Mouse (Mus musculus): ENCODE measurements around the gene Tdgf1.

Gene Tdgf1

GRCm38 (mm10) chr9:110945926-110946325 lies at the start of gene Tdgf1:
Gene Tdgf1 (minus strand): TSS chr9:110946158.
- DNase-seq (ENCODE audit: inconsistent age in 2 of 2, low spot score in 1 of 2), result no peak

- peak; percentile 84 to 90 for DNase-seq (ENCODE audit: inconsistent age in 2 of 2, low spot score in 1 of 2)
Observed at GRCm38 (mm10) chr9:110994716-110995172, 48.8 kb upstream of the Tdgf1 start.

- DNase-seq (ENCODE audit: inconsistent age in 2 of 2, low spot score in 1 of 2), result no peak
Observed at GRCm38 (mm10) chr9:110993281-110993709, 47.3 kb upstream of the Tdgf1 start.

- DNase-seq (ENCODE audit: inconsistent age in 2 of 2, low spot score in 1 of 2), result peak in 1 of 2 experiments; percentile 58
Observed at GRCm38 (mm10) chr9:110990204-110990603, 44.2 kb upstream of the Tdgf1 start, which contains the start of gene Rtp3. Gene Rtp3 (minus strand): TSS chr9:110990583.

- DNase-seq (ENCODE audit: inconsistent age in 2 of 2, low spot score in 1 of 2), result no peak
Observed at GRCm38 (mm10) chr9:110989543-110989942, 43.6 kb upstream of the Tdgf1 start.

- DNase-seq (ENCODE audit: inconsistent age in 2 of 2, low spot score in 1 of 2), result no peak
Observed at GRCm38 (mm10) chr9:110989141-110989540, 43.2 kb upstream of the Tdgf1 start.

- DNase-seq (ENCODE audit: inconsistent age in 2 of 2, low spot score in 1 of 2), result no peak
Observed at GRCm38 (mm10) chr9:110988078-110988477, 42.1 kb upstream of the Tdgf1 start.

- DNase-seq (ENCODE audit: inconsistent age in 2 of 2, low spot score in 1 of 2), result no peak
Observed at GRCm38 (mm10) chr9:110987331-110987730, 41.4 kb upstream of the Tdgf1 start.

GRCm38 (mm10) chr9:110985951-110986350 lies 40.0 kb upstream of the Tdgf1 start:
- no peak for DNase-seq (ENCODE audit: inconsistent age in 2 of 2, low spot score in 1 of 2)

- DNase-seq (ENCODE audit: inconsistent age in 2 of 2, low spot score in 1 of 2), result no peak
Observed at GRCm38 (mm10) chr9:110985541-110985940, 39.6 kb upstream of the Tdgf1 start.

GRCm38 (mm10) chr9:110984096-110984495 lies 38.1 kb upstream of the Tdgf1 start:
- no peak for DNase-seq (ENCODE audit: inconsistent age in 2 of 2, low spot score in 1 of 2)

GRCm38 (mm10) chr9:110982351-110982750 lies 36.4 kb upstream of the Tdgf1 start:
- no peak for DNase-seq (ENCODE audit: inconsistent age in 2 of 2, low spot score in 1 of 2)

- no peak for DNase-seq (ENCODE audit: inconsistent age in 2 of 2, low spot score in 1 of 2)
Observed at GRCm38 (mm10) chr9:110979411-110979810, 33.5 kb upstream of the Tdgf1 start.

GRCm38 (mm10) chr9:110965910-110966231 lies 19.9 kb upstream of the Tdgf1 start:
- no peak for DNase-seq (ENCODE audit: inconsistent age in 2 of 2, low spot score in 1 of 2)

GRCm38 (mm10) chr9:110965062-110965909 lies 19.3 kb upstream of the Tdgf1 start:
- DNase-seq (ENCODE audit: inconsistent age in 2 of 2, low spot score in 1 of 2), result no peak

GRCm38 (mm10) chr9:110963566-110964115 lies 17.7 kb upstream of the Tdgf1 start:
- peak in 1 of 2 experiments; percentile 53 for DNase-seq (ENCODE audit: inconsistent age in 2 of 2, low spot score in 1 of 2)

- DNase-seq (ENCODE audit: inconsistent age in 2 of 2, low spot score in 1 of 2), result no peak
Observed at GRCm38 (mm10) chr9:110961386-110961785, 15.4 kb upstream of the Tdgf1 start.

- peak; percentile 79 to 90 for DNase-seq (ENCODE audit: inconsistent age in 2 of 2, low spot score in 1 of 2)
Observed at GRCm38 (mm10) chr9:110960230-110961149, 14.5 kb upstream of the Tdgf1 start.

- DNase-seq (ENCODE audit: inconsistent age in 2 of 2, low spot score in 1 of 2), result peak in 1 of 2 experiments; percentile 64
Observed at GRCm38 (mm10) chr9:110959669-110960068, 13.7 kb upstream of the Tdgf1 start.

GRCm38 (mm10) chr9:110955962-110956361 lies 10.0 kb upstream of the Tdgf1 start:
- no peak for DNase-seq (ENCODE audit: inconsistent age in 2 of 2, low spot score in 1 of 2)

Data from adrenal gland, adult (tissue).